Mouse (Mus musculus): Measurements from ENCODE around the gene Ppp1r21. TPM values are rescaled to one million over a fixed set of nuclear protein-coding genes. Genes with fewer than 3 reads are reported as not detected.

Gene Ppp1r21
- total and polyA plus RNA-seq, 3 experiments, result 21.5 to 30.4 (median 27.7) TPM

GRCm38 (mm10) chr17:88505941-88506340 lies 24.0 kb upstream of the Ppp1r21 start:
- no peak overlapping the region for H3K9ac ChIP-seq (ENCODE audit: insufficient read depth, low read depth)

DNA sequence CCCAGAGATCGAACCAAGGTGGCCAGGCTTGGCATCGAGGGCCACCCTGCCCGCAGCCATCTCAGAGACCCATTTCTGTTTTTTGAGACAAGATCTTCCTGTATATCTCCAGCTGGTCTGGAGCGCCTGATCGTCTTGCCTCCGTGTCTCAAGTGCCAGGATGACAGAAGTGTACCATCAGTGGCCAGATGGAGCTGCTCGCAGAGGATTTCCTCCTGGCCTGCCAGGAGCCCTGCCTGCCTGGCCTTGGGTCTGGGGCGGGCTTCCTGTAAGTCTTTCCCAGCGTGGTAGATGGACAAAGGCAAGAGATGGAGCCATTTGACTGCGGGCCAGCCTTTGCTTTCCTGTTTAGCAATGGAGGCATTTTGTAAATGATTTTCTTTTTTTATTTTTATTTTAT lies 22.5 kb upstream of the Ppp1r21 start:
- H3K36me3 ChIP-seq (replicated peaks in 1 of 2; ENCODE audit: control insufficient read depth in 1 of 2, insufficient read depth in 1 of 2, low read length in 1 of 2), result no peaks in the 10 kb centered on the region
- no peak overlapping the region for H3K9ac ChIP-seq (ENCODE audit: insufficient read depth, low read depth)
- peaks cover 10 to 20% of the 10 kb centered on the region in 2 experiments for H3K4me1 ChIP-seq (ENCODE audit: control insufficient read depth in 1 of 2, insufficient read depth in 2 of 2)
- no peaks in the 10 kb centered on the region for H3K9me3 ChIP-seq (replicated peaks; ENCODE audit: low read length)
- H3K4me3 ChIP-seq (replicated peaks in 1 of 3; ENCODE audit: low read depth in 2 of 3, low read length in 2 of 3, poor library complexity in 1 of 3), result no peak overlapping the region
- dilution Hi-C loops (cut with MboI; ENCODE audit: extremely low pct_ligation_motif_present, extremely low pct_unique_long_range_greater_than_20kb, low sequenced_read_pairs), result no loop called here
- no peak overlapping the region for H3K4me2 ChIP-seq (ENCODE audit: insufficient read depth, low read depth, poor library complexity, severe bottlenecking)
- H3K79me2 ChIP-seq (replicated peaks; ENCODE audit: control insufficient read depth, extremely low read depth, insufficient read depth, poor library complexity, severe bottlenecking), result no peaks in the 10 kb centered on the region
- no peak for DNase-seq (ENCODE audit: extremely low read depth)
- in situ Hi-C loops (cut with MboI; ENCODE audit: low pct_ligation_motif_present, low pct_unique_long_range_greater_than_20kb, low sequenced_read_pairs), result loop anchor here (5.0 to 25.0 kb wide), 2 partner anchors 250 to 620 kb away; no protein-coding TSS in a partner anchor
- TF ChIP-seq CHD1 (IDR thresholded peaks at IDR 0.05; ENCODE audit: low read depth, low read length) (no peak), POLR2AphosphoS2 (IDR thresholded peaks at IDR 0.05; ENCODE audit: low read depth, low read length) (no peak)
- no peaks in the 10 kb centered on the region for H3K27me3 ChIP-seq (replicated peaks)
- H3K27ac ChIP-seq (ENCODE audit: insufficient read depth, low read depth), result no peak overlapping the region

More at GRCm38 (mm10) chr17:88505941-88506340, 24.0 kb upstream of the Ppp1r21 start:
- TF ChIP-seq MAZ (IDR thresholded peaks at IDR 0.05; ENCODE audit: low read depth, low read length) (no peak), ZMIZ1 (IDR thresholded peaks at IDR 0.05; ENCODE audit: low read depth, low read length) (no peak), CTCF (conservative IDR thresholded peaks at IDR 0.05 in 1 of 2, IDR thresholded peaks at IDR 0.05 in 1 of 2; ENCODE audit: low read depth in 2 of 2, low read length in 2 of 2) (no peak), MYC (IDR thresholded peaks at IDR 0.05; ENCODE audit: low read depth, low read length) (no peak), EP300 (IDR thresholded peaks at IDR 0.05; ENCODE audit: low read length) (no peak), E2F4 (IDR thresholded peaks at IDR 0.05; ENCODE audit: insufficient replicate concordance, low read depth, low read length) (no peak), NELFE (IDR thresholded peaks at IDR 0.05; ENCODE audit: low read depth, low read length) (no peak), ELF1 (IDR thresholded peaks at IDR 0.05; ENCODE audit: low read depth, low read length) (no peak), CHD2 (IDR thresholded peaks at IDR 0.05; ENCODE audit: low read length) (no peak), CHD1 (IDR thresholded peaks at IDR 0.05; ENCODE audit: low read depth, low read length) (no peak), BHLHE40 (IDR thresholded peaks at IDR 0.05; ENCODE audit: low read depth, low read length) (no peak), SIN3A (IDR thresholded peaks at IDR 0.05; ENCODE audit: low read length) (no peak), KAT2A (IDR thresholded peaks at IDR 0.05; ENCODE audit: insufficient replicate concordance, low read length) (no peak), UBTF (IDR thresholded peaks at IDR 0.05; ENCODE audit: low read depth, low read length) (no peak), RAD21 (IDR thresholded peaks at IDR 0.05; ENCODE audit: low read depth, low read length) (no peak), POLR2AphosphoS2 (IDR thresholded peaks at IDR 0.05; ENCODE audit: low read depth, low read length) (no peak), POLR2A (IDR thresholded peaks at IDR 0.05; ENCODE audit: low read depth, low read length) (no peak), SMC3 (IDR thresholded peaks at IDR 0.05; ENCODE audit: low read depth, low read length) (no peak), JUND (conservative IDR thresholded peaks at IDR 0.05; ENCODE audit: low read depth, low read length) (no peak), ZNF384 (IDR thresholded peaks at IDR 0.05; ENCODE audit: low read depth, low read length) (no peak)
- no peak for DNase-seq (ENCODE audit: extremely low read depth)
- in situ Hi-C loops (cut with MboI; ENCODE audit: low pct_ligation_motif_present, low pct_unique_long_range_greater_than_20kb, low sequenced_read_pairs), result loop anchor here (5.0 to 25.0 kb wide), 2 partner anchors 249 to 619 kb away; no protein-coding TSS in a partner anchor
- H3K9me3 ChIP-seq (replicated peaks; ENCODE audit: low read length), result no peaks in the 10 kb centered on the region
- H3K4me3 ChIP-seq (replicated peaks in 1 of 3; ENCODE audit: low read depth in 2 of 3, low read length in 2 of 3, poor library complexity in 1 of 3), result no peak overlapping the region
- no peaks in the 10 kb centered on the region for H3K36me3 ChIP-seq (replicated peaks in 1 of 2; ENCODE audit: control insufficient read depth in 1 of 2, insufficient read depth in 1 of 2, low read length in 1 of 2)
- no peak overlapping the region for H3K4me2 ChIP-seq (ENCODE audit: insufficient read depth, low read depth, poor library complexity, severe bottlenecking)
- no peak overlapping the region for H3K27ac ChIP-seq (ENCODE audit: insufficient read depth, low read depth)
- no peaks in the 10 kb centered on the region for H3K79me2 ChIP-seq (replicated peaks; ENCODE audit: control insufficient read depth, extremely low read depth, insufficient read depth, poor library complexity, severe bottlenecking)
- dilution Hi-C loops (cut with MboI; ENCODE audit: extremely low pct_ligation_motif_present, extremely low pct_unique_long_range_greater_than_20kb, low sequenced_read_pairs), result no loop called here
- no peaks in the 10 kb centered on the region for H3K27me3 ChIP-seq (replicated peaks)
- H3K4me1 ChIP-seq (ENCODE audit: control insufficient read depth in 1 of 2, insufficient read depth in 2 of 2), result peaks cover 8 to 17% of the 10 kb centered on the region in 2 experiments

Measured in CH12.LX (cell line).